Mouse (Mus musculus) liver, embryonic 11.5 days (tissue): ENCODE measurements around the gene Katnal1. TPM values are rescaled to one million over a fixed set of nuclear protein-coding genes. Genes with fewer than 3 reads are reported as not detected.

Experiments used
- ATAC-seq: fragments of 200-750 bp; cut with Nextera tagmentation; replicated peaks from 2 replicates; pipeline ENCODE4 v1.8.0; 2017; ENCODE audit warnings: moderate number of reproducible peaks, mild to moderate bottlenecking, moderate TSS enrichment, moderate library complexity; ENCODE audit not compliant: low FRiP score
- DNase-seq: peaks from one replicate; pipeline ENCODE4 v3.0.0-alpha.2; 2017; ENCODE audit warnings: low spot score
- H3K27ac ChIP-seq: fragments of 300-500 bp; sonication (generic); 2 replicates; pipeline ENCODE4 v1.5.1; 2014; ENCODE audit warnings: mild to moderate bottlenecking, low read depth, low read length, control low read depth
- H3K27me3 ChIP-seq: fragments of 300-500 bp; sonication (generic); replicated peaks from 2 replicates; pipeline ENCODE4 v1.6.1; 2014; ENCODE audit warnings: low read length, mixed read lengths; ENCODE audit not compliant: control insufficient read depth, insufficient read depth
- H3K36me3 ChIP-seq: fragments of 300-500 bp; sonication (generic); 2 replicates; pipeline ENCODE4 v1.6.1; 2014; ENCODE audit warnings: mild to moderate bottlenecking, low read length, moderate library complexity, mixed read lengths; ENCODE audit not compliant: control insufficient read depth, insufficient read depth
- H3K4me1 ChIP-seq: fragments of 300-500 bp; sonication (generic); replicated peaks from 2 replicates; pipeline ENCODE4 v1.6.1; 2014; ENCODE audit warnings: low read length, mixed read lengths; ENCODE audit not compliant: control insufficient read depth, insufficient read depth
- H3K4me2 ChIP-seq: fragments of 300-500 bp; sonication (generic); 2 replicates; pipeline ENCODE4 v1.6.1; 2014; ENCODE audit warnings: mild to moderate bottlenecking, control low read depth, moderate library complexity
- H3K4me3 ChIP-seq: fragments of 300-500 bp; sonication (generic); 2 replicates; pipeline ENCODE4 v1.5.1; 2014; ENCODE audit warnings: low read depth, low read length, control low read depth
- H3K9ac ChIP-seq: fragments of 300-500 bp; sonication (generic); 2 replicates; pipeline ENCODE4 v1.6.1; 2014; ENCODE audit warnings: low read depth, low read length, control low read depth
- H3K9me3 ChIP-seq: fragments of 300-500 bp; sonication (generic); 2 replicates; pipeline ENCODE4 v1.6.1; 2016; ENCODE audit warnings: low read length, inconsistent platforms, mixed read lengths; ENCODE audit not compliant: control insufficient read depth
- WGBS: fragments of 180-500 bp; shearing (Covaris S2); extraction: QIAGEN DNeasy Blood & Tissue Kit; methylation state at CpG from one replicate; pipeline ENCODE4 v1.1.7; 2014; 5-methylcytosine and 5-hydroxymethylcytosine counted together
- polyA plus RNA-seq: library from polyadenylated mRNA; unstranded; fragments of >200 nt; fragmentation: Nextera tagmentation; extraction: Ambion mirVana; gene quantifications from 2 replicates; pipeline ENCODE4 v1.2.1, GENCODE M21; 2014

The Katnal1 gene
- 18.9 and 19.5 TPM in 2 replicates for polyA plus RNA-seq

- peak within 1 kb of the TSS; percentile 92 for H3K4me2 ChIP-seq
- peak within 1 kb of the TSS; percentile 96 for H3K27ac ChIP-seq
- H3K9me3 ChIP-seq, result no peaks in the 10 kb centered on the region
- H3K36me3 ChIP-seq, result peaks cover 8% of the 10 kb centered on the region; the same call in 1 of the 2 replicates
- under 1% methylated on average over 16 of the region's 16 CpGs for WGBS
- peak within 1 kb of the TSS; percentile 80 for H3K4me3 ChIP-seq
- peak within 1 kb of the TSS; percentile 90 for H3K9ac ChIP-seq
- no peaks in the 10 kb centered on the region for H3K27me3 ChIP-seq
- H3K4me1 ChIP-seq, result peaks cover 8% of the 10 kb centered on the region
- DNase-seq, result no peak
- ATAC-seq, result no peak; the same call in 1 of the 2 replicates
These were observed at the start of gene Katnal1 for GRCm38 (mm10) chr5:148929116-148929449. Katnal1 (minus strand) TSS chr5:148929320.

GRCm38 (mm10) chr5:148978458-148979165, 49.5 kb upstream of the Katnal1 start:
- H3K4me2 ChIP-seq, result peak overlapping the region; percentile 2
- no peak for DNase-seq

GRCm38 (mm10) chr5:148977698-148978457, 48.8 kb upstream of the Katnal1 start:
- DNase-seq (no peak), ATAC-seq (no peak; the same call in 1 of the 2 replicates)
- H3K27ac ChIP-seq, result peak overlapping the region; percentile 84
- peak overlapping the region; percentile 8; the same call in 1 of the 2 replicates for H3K4me2 ChIP-seq
- no peaks in the 10 kb centered on the region for H3K9me3 ChIP-seq
- H3K9ac ChIP-seq, result no peak overlapping the region
- H3K4me1 ChIP-seq, result peaks cover 17% of the 10 kb centered on the region
- H3K36me3 ChIP-seq, result no peaks in the 10 kb centered on the region
- H3K27me3 ChIP-seq, result no peaks in the 10 kb centered on the region
- WGBS, result 25% methylated on average over 14 of the region's 14 CpGs
- H3K4me3 ChIP-seq, result no peak overlapping the region

More at GRCm38 (mm10) chr5:148978458-148979165, 49.5 kb upstream of the Katnal1 start:
- peak overlapping the region; percentile 84 for H3K27ac ChIP-seq
- no peak overlapping the region for H3K4me3 ChIP-seq
- 61% methylated on average over 18 of the region's 18 CpGs for WGBS
- peak; percentile 50 for ATAC-seq
- peaks cover 17% of the 10 kb centered on the region for H3K4me1 ChIP-seq
- H3K36me3 ChIP-seq, result no peaks in the 10 kb centered on the region
- H3K27me3 ChIP-seq, result no peaks in the 10 kb centered on the region
- no peaks in the 10 kb centered on the region for H3K9me3 ChIP-seq
- H3K9ac ChIP-seq, result no peak overlapping the region

GRCm38 (mm10) chr5:148976876-148977275, 47.8 kb upstream of the Katnal1 start:
- DNase-seq, result no peak
- H3K9ac ChIP-seq, result no peak overlapping the region
- H3K4me2 ChIP-seq, result no peak overlapping the region
- no peak overlapping the region for H3K4me3 ChIP-seq
- no peak for ATAC-seq
- peak overlapping the region; percentile 84; the same call in 1 of the 2 replicates for H3K27ac ChIP-seq
- no peaks in the 10 kb centered on the region for H3K36me3 ChIP-seq
- H3K4me1 ChIP-seq, result peaks cover 17% of the 10 kb centered on the region
- WGBS, result 72% methylated on average over 8 of the region's 8 CpGs
- no peaks in the 10 kb centered on the region for H3K9me3 ChIP-seq
- no peaks in the 10 kb centered on the region for H3K27me3 ChIP-seq

- Histone ChIP-seq H3K36me3 (no peaks in the 10 kb centered on the region), H3K27ac (no peak overlapping the region), H3K4me2 (no peak overlapping the region), H3K27me3 (no peaks in the 10 kb centered on the region), H3K4me3 (no peak overlapping the region), H3K9me3 (no peaks in the 10 kb centered on the region), H3K4me1 (peaks cover 15% of the 10 kb centered on the region), H3K9ac (no peak overlapping the region)
- no peak for DNase-seq
- ATAC-seq, result no peak
- WGBS, result 85% methylated on average over 12 of the region's 12 CpGs
These were observed 45.9 kb upstream of the Katnal1 start for GRCm38 (mm10) chr5:148975035-148975434.

GRCm38 (mm10) chr5:148973019-148973668, 44.0 kb upstream of the Katnal1 start:
- 21% methylated on average over 6 of the region's 6 CpGs for WGBS
- DNase-seq, result no peak
- Histone ChIP-seq H3K4me2 (no peak overlapping the region), H3K27me3 (no peaks in the 10 kb centered on the region), H3K4me3 (no peak overlapping the region), H3K36me3 (no peaks in the 10 kb centered on the region), H3K9me3 (no peaks in the 10 kb centered on the region), H3K4me1 (peaks cover 9% of the 10 kb centered on the region), H3K27ac (no peak overlapping the region), H3K9ac (no peak overlapping the region)
- ATAC-seq, result no peak

- Histone ChIP-seq H3K9ac (no peak overlapping the region), H3K36me3 (no peaks in the 10 kb centered on the region), H3K27ac (no peak overlapping the region), H3K4me3 (no peak overlapping the region), H3K4me2 (no peak overlapping the region), H3K9me3 (no peaks in the 10 kb centered on the region), H3K4me1 (peaks cover 5% of the 10 kb centered on the region), H3K27me3 (no peaks in the 10 kb centered on the region)
- WGBS, result 84% methylated on average over 8 of the region's 8 CpGs
- DNase-seq, result no peak
- ATAC-seq, result no peak
These were observed 43.0 kb upstream of the Katnal1 start for GRCm38 (mm10) chr5:148972167-148972566.

GRCm38 (mm10) chr5:148969648-148970047, 40.5 kb upstream of the Katnal1 start:
- Histone ChIP-seq H3K9ac (no peak overlapping the region), H3K4me3 (no peak overlapping the region), H3K27ac (no peak overlapping the region; the same call in 1 of the 2 replicates), H3K4me1 (peaks cover 25% of the 10 kb centered on the region), H3K4me2 (no peak overlapping the region), H3K36me3 (no peaks in the 10 kb centered on the region), H3K9me3 (no peaks in the 10 kb centered on the region), H3K27me3 (no peaks in the 10 kb centered on the region)
- ATAC-seq, result no peak
- WGBS, result 41% methylated on average over 9 of the region's 9 CpGs
- no peak for DNase-seq
